Mouse (Mus musculus) hindlimb bud, embryonic 11.5 days (tissue): ENCODE results near the gene Bcat2.
"Not testable (repeated sequence)": the region's sequence is repeated elsewhere in the genome, so short reads cannot be mapped to it uniquely, and the experiment has no call there.

Source experiments
- DNase-seq: peaks from one replicate; pipeline ENCODE4 v3.0.0-alpha.2; 2012; ENCODE audit warnings: low read depth, low spot score; ENCODE audit errors: extremely low spot score

The Bcat2 gene

DNA sequence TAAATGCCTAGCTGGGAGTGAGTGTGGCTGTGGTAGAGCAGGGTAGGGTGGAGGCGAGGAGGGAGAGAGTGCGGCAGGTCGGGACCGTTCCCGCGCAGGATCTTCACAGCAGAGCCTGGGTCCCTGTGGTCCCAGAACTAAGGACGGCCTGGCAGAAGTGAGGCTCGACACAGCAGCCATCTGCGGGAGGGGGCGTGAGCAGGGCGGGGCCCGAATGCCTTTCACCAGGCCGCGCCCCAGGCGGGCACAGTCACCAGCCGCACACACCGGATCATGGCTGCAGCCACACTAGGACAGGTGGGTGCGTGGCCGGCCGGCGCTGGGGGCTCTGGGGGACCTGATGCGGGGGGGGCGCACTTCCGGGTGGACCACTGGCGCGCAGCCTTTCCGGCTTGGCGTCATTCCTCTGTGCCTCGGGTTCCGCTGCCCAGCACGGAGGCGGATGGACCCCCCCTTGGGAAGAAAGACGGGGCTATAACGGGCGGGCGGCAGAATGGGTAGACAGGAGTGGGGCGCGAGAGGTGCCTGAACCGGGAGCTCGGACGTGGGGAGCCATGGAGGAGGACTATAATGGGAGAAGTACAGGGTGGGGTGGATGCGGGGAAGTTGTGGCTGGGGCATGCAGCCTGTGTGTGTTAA is at the start of gene Bcat2:
Bcat2 (plus strand) TSS at position 51 of the 639 bp plus-strand sequence.
- DNase-seq: no peak

DNA sequence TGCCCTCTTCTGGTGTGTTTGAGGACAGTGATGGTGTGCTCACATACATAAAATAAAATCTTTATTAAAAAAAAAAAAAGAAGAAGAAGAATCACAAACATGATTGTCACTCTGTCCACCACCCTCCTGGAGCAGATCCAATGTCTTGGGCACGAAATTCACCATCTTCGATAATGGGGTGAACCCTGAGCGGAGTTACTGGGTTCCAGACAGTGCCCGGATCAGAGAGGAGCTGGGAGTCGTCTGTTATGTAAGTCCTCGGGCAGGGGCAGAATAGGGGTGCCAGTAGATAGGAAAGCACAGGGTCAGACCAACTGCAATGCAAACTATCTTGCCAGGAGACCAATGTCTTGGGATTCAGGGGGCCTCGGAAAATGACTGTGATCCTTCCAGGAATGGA is 49.3 kb upstream of the Bcat2 start:
- no peak for DNase-seq

DNA sequence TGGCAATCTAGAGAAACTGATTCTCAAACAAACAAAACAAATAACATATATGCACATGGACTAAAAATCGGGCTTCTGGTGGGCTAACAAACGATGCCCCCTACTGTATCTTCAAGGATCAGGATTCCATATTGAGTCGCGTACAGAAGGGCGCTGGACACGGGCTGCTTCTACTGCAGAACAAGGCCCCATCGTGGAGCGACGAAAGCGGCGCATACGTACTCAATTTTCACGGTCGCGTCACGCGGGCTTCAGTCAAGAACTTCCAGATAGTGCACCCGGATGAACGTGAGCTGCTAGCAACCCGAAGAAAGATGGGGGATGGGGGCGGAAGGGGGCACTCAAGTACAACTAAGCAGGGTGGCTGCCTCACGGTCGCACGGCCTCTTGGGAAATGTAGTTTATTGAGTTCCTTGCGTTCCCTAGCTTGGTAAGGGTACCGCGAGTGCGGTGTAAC is 48.2 kb upstream of the Bcat2 start:
- DNase-seq: peak; percentile 74

DNA sequence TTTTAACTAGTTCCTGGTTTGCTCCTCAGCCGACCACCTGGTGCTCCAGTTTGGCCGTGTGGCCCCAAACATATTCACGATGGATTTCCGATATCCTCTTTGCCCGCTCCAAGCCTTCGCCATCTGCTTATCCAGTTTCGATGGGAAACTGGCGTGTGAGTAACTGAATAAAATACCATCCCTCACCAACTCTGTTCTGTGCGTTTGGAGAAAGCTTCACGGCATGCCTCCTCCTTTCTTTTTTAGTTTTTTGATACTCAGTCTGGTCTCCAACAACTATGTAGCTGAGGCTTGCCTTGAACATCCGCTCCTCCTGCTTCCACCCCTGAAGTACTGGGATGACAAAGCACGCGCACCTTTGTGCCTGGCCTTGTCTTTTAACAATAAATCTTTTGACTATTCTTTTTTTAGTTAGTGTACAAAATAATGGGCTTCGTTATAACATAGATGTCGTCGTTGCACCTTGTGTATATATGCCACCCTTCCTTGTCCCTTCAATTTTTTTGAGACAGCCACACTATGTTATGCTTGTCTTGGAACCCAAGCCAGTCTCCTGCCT is 47.7 kb upstream of the Bcat2 start:
- no peak for DNase-seq

DNA sequence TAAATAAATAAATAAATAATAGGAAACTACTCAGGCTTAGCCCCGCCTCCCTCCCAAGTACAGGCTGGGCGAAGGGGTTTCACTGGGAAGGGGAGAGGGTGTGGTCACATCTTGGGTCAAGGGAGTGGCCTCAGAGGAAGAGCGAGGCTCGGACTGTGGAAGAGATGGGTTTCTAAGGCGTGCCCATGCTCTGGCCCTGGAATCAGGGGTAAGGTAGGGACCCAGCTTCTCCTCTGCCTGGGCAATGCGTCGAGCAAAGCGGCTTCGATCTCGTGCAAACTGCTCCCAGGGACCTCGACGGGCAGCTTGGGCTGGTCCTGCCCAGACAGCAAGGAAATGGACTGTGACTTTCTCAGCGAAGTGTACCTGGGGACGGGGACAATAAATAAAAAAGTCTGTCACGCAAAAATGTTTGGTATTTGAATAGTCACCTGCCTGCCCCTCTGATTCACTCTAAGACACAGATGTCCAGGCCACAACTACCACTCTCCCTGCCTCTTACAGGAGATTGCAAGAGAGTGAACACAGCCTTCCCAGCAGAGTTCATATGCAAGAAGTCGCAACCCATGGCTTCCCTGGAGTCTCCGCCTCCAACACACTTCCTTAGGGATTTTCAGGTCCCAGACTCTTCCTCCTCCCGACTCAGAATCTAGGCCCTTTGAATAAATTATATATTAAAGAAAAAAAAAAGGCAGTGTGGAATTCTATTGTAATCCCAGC is 46.8 kb upstream of the Bcat2 start:
- no peak for DNase-seq

DNA sequence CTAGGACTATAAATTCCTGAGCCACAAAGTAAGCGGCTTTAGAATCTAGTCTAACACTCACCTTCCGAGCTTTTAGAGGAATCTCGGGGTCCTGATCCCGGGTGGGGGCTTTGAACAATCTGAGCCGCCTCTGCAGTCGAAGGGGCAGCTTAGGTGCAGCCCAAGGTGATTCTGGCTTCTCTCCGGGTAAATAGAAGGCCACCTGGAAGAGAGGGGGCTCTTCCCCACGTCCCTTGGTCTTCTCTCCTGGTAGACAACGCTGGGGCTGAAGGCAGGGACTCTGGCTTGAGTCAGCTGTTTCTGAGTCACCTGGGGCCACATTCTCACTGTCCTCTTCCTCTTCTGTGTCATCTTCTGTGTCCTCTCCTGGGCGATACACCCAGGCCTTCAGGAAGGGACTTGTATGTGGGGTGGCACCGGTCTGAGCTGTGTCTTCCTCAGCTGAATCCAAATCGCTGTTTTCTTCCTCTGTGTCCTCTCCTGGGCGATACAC is 46.2 kb upstream of the Bcat2 start:
- no peak for DNase-seq

DNA sequence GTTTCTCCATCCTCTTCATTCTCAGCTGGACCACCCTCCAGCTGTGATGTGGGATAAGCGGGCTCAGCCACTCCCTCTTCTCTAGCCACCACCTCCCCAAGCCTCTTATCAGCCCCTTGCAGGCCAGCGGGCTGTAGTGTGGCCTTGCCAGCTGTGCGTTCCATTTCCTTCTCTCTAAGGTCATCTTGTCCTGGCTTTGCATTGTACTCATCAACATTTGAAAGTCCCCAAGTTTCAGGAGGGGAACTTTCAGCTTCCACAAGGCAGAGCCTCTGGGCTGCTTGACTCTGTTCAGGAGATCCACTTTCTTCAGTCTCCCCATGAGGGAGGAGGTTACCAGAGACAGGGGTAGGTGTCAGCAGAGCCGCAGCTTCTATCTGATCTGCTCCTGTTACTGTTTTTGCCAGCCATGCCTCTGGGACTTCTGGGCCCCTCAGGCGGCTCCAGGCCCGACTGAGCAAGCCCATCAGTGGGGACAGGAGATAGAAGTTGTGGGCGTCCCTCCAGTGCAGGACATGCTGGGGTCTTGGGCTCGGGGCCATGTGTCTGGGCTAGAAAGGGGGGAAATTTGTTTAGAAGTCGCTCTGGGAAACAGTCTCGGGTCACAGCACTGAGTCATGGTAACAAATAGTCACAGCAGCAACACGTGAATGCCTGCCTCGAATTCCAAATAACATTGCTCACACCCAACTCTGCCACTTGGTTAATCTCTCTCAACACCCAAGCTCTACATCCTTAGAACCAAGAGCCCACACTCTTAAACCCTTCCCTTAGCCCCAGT is 44.9 kb upstream of the Bcat2 start:
- no peak for DNase-seq

DNA sequence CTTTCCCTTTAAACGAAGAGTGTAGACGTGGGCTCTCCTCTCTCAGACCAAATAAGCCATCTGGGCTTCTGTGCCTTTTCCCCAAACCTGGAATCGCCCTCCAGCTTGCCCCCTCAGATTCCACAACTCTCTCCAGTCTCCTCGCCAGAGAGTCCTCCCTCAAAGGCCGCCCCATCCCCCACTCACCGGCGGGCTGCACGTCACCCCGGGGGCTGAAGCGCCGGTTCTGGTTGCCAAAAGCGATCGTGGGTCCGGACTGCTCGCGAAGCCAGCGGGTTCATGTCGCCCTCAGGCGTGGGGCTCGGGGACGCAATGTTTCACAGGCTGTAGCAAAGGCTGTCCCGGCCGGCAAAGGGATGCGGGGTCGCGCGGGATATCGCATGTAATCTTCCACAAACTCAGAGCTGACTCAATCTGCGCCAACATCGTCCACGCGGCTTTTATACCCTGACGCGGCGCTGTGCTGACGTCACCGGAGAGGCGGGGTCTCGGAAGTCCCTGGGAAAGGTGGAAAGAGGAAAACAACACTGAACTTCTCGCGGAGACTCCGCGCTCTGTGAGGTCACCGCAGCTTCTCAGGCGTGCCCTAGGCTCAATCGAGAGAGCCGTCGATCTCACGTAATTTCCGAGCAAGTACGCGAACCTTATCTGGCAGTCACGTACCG is 44.0 kb upstream of the Bcat2 start, which contains the start of the genes Ppp1r15a and Plekha4:
Ppp1r15a (minus strand) TSS at position 460 of the 665 bp plus-strand sequence.
Plekha4 (plus strand) TSS at position 522 of the 665 bp plus-strand sequence.
- DNase-seq: peak; percentile 96

DNA sequence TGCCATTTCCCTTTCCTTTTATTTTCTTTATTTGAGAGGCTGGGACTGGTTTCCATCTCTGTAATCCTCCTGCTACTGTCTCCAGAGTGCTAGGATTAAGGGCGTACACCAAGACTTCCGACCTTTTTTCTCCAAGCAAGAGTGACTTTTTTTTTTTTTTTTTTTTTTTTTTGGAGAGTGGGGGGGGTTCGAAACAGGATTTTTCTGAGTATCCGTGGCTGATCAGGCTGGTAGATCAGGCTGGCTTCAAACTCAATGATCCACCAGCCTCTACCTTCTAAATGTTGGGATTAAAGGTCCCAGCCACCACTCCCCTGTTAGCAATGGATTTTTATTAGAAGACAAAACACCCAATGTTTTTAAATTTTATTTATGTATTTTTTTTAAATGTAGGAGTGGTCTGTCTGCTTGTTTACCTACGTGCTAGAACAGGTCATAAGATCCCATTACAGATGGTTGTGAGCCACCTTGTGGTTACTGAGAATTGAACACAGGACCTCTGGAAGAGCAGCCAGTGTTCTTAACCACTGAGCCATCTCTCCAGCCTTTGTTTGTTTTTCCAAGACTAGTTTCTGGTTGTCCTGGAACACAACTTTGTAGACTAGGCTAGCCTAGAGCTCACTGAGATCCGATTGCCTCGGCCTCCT is 43.4 kb upstream of the Bcat2 start:
- no peak for DNase-seq

DNA sequence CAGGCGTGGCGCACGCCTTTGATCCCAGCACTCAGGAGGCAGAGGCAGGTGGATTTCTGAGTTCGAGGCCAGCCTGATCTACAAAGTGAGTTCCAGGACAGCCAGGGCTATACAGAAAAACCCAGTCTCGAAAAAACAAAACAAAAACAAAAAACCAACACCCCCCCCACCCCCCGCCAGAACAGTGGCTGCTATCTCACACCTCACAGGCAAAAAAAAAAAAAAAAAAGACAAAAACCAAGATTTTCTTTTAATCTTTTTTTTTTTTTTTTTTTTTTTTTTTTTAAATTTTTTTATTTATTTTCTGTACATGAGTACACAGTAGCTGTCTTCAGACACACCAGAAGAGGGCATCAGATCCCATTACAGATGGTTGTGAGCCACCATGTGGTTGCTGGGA is 42.8 kb upstream of the Bcat2 start:
- not testable (repeated sequence) for DNase-seq

DNA sequence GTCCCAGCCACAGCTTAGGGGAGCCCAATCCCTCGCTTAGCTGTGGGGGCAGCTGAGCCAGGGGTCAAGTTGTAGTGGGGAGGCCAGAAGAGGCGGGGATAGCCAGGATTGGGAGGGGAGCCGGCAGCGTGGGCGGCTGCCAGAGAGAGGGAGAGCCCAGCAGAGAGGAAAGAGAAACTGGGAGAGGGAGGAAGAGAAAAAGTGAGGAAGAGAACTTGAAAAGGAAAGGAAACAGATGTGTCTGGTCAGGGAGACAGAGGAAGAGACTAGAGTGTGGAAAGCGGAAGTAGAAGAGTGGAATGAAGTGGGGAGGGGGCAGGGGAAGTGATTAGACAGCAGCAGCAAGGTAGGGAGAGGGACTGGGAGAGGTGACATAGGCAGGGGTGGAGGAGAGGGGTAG is 40.5 kb upstream of the Bcat2 start:
- no peak for DNase-seq

DNA sequence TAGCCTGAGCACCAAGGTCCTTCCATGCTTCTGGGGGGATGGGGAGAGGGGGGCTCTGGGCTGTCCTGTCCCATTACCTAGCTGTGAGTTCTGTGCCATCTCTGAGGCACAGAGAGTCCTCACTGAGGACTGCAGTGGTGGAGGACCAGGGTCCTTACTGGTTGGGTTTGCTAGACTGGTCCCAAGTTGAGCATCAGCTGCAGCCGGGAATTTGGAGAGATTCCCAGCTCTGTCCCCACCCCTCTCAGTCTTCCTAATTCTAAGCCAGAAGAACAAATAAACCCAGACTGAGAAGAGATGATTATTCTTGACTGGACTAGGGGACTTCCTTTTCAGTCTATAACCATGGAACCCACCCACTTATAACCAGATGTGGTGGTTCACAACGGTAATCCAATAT is 39.3 kb upstream of the Bcat2 start:
- DNase-seq: no peak

DNA sequence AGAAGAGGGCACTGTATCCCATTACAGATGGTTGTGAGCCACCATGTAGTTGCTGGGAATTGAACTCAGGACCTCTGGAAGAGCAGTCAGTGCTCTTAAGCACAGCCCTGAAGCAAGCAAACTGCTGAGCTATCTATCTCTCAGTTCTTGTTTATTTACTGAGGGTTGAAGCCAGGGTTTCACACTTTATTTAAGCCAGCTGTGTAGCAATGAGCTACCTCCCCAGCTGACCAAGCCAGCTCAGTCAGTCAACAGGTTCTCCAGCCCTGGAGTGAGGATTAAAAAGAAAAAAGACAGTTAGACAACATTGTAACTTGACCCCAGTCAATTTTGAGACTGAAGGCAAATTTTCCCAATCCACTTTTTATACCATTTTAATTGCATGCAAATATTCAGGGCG is 34.3 kb upstream of the Bcat2 start:
- no peak for DNase-seq

DNA sequence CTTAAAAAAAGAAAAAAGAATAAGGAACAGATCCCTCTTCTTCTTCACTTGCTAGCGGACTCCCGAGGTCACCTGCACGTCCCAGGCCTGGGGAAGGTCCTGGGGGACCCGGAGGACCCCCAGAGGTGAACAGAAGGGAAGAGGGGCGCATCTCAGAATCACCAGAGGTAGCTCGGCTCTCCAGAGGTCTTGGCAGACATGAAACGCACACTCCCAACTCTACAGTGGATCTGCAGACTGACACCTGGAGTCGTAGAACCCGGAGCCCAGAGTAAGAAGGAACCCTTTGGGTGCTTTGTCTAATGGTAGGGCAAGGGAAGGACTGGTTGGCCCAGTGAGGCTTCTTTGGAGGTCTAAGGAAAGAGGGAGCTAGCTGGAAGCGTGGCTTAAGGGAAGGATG is 32.4 kb upstream of the Bcat2 start:
- DNase-seq: no peak

DNA sequence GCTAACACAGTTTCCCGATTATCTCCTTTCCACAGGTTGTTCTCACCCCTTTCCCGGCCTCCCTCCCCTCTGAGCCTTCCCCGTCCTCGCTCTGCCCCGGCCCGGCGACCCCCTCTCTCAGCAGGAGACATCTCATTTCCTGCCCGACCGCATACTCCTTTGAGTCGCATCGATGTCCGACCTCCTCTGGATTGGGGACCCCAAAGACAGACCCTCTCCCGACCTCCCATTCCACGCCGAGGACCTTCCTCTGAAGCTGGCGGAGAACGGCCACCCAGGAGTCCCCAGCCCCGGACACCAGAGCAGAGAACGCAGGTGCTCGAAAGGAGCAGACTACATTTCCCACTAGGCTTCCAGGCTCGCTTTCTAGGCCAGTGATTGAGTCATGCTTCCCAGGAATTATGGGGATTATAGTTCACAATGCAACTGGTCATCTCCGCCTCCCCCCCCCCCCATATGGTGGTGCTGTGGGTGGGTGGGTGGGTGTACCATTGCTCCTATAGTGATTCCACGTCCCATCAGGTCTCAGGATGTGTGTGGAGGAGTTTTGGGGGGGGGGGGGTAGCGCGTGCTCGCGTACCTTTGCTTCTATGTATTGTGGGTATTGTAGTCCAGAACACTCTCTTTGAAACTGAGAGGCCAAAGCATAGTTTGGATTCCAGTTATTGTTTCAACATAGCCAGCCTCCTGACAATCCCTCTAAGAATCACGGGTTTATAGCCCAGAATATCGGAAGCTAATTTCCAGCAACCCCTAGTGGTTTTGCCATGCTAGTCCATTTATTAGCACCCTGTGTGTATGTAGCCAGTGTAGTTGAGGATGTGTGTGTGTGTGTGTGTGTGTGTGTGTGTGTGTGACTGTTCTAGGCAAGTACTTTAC is 31.6 kb upstream of the Bcat2 start:
- DNase-seq: no peak

DNA sequence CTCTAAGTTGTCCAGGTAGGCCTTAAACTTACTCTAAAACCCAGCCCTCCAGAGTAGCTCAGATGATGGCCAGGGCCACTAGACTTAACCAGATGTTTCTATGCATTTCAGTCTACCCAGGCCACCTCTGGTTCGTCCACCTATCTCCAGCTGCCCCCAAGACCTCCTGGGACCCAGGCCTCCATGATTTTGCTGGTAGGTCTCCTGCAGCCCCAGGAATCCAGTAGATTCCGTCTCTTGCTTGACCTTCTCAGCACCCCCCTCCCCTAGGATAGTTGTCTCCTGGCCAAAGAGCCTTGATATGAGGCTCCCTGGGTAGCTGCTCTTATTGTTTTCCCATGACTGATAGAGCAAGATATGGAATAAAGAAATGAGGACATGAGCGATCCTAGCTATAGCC is 30.9 kb upstream of the Bcat2 start:
- no peak for DNase-seq

DNA sequence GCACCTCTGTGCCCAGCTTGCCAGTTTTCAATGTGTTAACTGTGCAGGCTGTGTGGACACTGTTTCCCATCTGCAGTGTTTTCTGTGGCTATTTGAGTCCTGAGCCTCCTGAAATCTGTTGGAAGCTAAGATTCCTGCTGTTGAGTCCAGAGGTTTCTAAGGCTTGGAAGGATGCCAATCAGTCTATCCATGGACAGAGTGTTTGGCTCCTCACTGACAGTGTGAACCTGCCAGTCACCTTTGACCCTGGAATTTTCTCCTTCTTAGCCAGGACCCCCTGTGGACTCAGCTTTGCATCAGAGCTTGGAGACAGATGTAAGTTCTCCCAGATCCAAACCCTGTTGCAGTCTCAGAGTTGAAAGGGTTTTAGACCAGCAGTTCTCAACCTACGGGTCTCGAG is 29.7 kb upstream of the Bcat2 start:
- DNase-seq: no peak

DNA sequence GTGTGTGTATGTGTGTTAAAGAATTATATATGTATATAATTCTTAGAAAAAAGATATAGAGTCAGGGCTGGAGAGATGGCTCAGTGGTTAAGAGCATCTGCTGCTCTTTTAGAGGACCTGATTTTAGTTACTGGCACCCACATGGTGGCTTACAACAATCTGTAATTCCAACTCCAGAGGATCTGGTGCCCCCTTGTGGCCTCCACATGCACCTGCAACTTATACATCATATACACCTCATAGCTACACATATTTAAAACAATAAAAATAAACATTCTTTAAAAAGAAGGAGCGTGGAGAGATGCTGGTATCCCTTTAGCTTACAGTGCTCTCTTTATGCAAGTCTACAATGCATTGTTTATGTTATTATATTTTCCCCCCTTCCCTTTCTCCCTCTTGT is 25.4 kb upstream of the Bcat2 start:
- no peak for DNase-seq
